Mouse (Mus musculus) erythroblast, embryonic 14.5 days (primary cell): ENCODE results near the gene Kdm5b.

Source experiments
- GATA1 ChIP-seq: IDR thresholded peaks from 2 replicates; pipeline ENCODE4 v1.6.1; 2012; ENCODE audit warnings: low read length, inconsistent platforms, mixed read lengths
- TAL1 ChIP-seq: IDR thresholded peaks from 3 replicates; pipeline ENCODE4 v1.6.1; 2012; ENCODE audit warnings: low read length, inconsistent platforms, mixed read lengths

- TF ChIP-seq TAL1 (no peak), GATA1 (no peak)
Measured at GRCm38 (mm10) chr1:134551869-134552268, 8.1 kb upstream of the Kdm5b start.
